Mouse (Mus musculus): ENCODE results near the gene Sec14l1.

DNA sequence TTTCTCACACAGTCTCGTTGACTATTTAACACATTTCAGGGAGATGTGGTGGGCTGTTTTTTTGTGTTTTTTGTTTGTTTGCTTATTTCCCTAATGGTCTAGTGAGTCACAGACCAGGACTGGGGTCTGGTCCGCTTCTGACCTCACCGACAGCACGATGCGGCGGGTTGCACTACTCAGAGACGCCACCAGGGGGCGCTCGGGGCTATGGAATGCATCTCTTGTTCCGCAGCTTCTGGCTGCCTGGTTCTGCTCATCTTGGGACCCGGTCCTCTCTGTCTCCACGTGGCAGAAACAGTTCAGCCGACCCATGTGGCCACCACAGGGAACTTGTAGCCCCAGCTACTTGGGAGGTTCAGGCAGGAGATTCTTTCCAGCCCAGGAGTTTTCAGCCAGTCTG is 42.8 kb upstream of the Sec14l1 start:
- TF ChIP-seq CTCF (IDR thresholded peaks at IDR 0.05; ENCODE audit: extremely low read depth, insufficient read depth, insufficient read length, insufficient replicate concordance) (peak; percentile 96), POLR2A (IDR thresholded peaks at IDR 0.05; ENCODE audit: low read depth, low read length) (no peak)

All from spleen, adult 2 months (tissue).